Comparison of ENCODE assay signal across 21 mouse cellular contexts in the genomic region with DNA sequence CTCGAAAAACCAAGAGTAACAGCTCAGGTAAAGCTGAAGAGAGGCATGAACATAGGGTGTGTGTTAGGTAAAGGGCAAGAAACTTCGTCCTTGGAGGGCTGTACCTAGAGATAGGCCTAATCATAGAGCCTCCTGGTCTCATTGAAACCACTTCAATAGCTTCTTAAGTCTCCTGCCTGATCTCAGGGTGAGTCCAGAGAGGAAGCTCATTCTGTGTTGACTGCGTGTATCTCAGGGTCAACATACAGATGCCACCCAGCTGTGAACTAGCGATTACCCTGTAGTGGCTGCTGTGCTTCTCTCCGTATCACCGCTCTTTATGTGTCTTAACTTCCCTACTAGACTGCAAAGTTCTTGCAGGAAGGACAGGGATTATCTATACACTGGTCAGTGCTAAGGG. TPM values are rescaled to one million over a fixed set of nuclear protein-coding genes. Genes with fewer than 3 reads are reported as not detected.
"Had no signal": no experiment of that assay in that cellular context is flagged by ENCODE, and none has a peak within 500 bp of the region (broad histone marks: within the 10 kb centered on the region; RNA-seq: fewer than 3 reads in every experiment).

No protein-coding gene starts in this region.

RNA-seq across cellular contexts. Expression of a gene that starts 13.6 kb away (rescaled TPM):
- total RNA-seq: heart, postnatal 10 days; hematopoietic stem cell, adult 5-6 weeks; hindbrain, postnatal 0 days had no signal
- polyA plus RNA-seq: heart, embryonic 10.5 days; heart, embryonic 11.5 days; heart, embryonic 13.5 days; heart, embryonic 15.5 days; heart, embryonic 16.5 days; heart, postnatal 0 days; hindbrain, embryonic 13.5 days; hindbrain, embryonic 14.5 days; hindbrain, embryonic 15.5 days; hindbrain, embryonic 16.5 days; hindbrain, postnatal 0 days; inflammation-experienced regulatory T-cells, adult 6 months; intestine, embryonic 14.5 days; intestine, embryonic 15.5 days; intestine, embryonic 16.5 days; intestine, postnatal 0 days; kidney, adult 2 months; kidney, postnatal 0 days; large intestine, adult 2 months had no signal
